Mouse (Mus musculus) hindbrain, postnatal 0 days (tissue): ENCODE results near the gene Fosl2. TPM values are rescaled to one million over a fixed set of nuclear protein-coding genes. Genes with fewer than 3 reads are reported as not detected.

Experiments used
- ATAC-seq: fragments of 200-750 bp; cut with Nextera tagmentation; 2 replicates; pipeline ENCODE4 v1.8.0; 2017; ENCODE audit warnings: mild to moderate bottlenecking, moderate TSS enrichment, moderate library complexity
- DNase-seq: peaks from one replicate; pipeline ENCODE4 v3.0.0-alpha.2; 2015; ENCODE audit warnings: low spot score
- H3K27ac ChIP-seq: fragments of 300-500 bp; sonication (generic); 2 replicates; pipeline ENCODE4 v1.5.1; 2014; ENCODE audit warnings: mild to moderate bottlenecking
- H3K27me3 ChIP-seq: fragments of 300-500 bp; sonication (generic); 2 replicates; pipeline ENCODE4 v1.6.1; 2014; ENCODE audit warnings: low read length, mixed read lengths; ENCODE audit not compliant: insufficient read depth
- H3K36me3 ChIP-seq: fragments of 300-500 bp; sonication (generic); 2 replicates; pipeline ENCODE4 v1.6.1; 2014; ENCODE audit warnings: low read length, mixed read lengths; ENCODE audit not compliant: insufficient read depth
- H3K4me1 ChIP-seq: fragments of 300-500 bp; sonication (generic); 2 replicates; pipeline ENCODE4 v1.6.1; 2014; ENCODE audit warnings: antibody characterized with exemption, low read length, mixed read lengths; ENCODE audit not compliant: insufficient read depth
- H3K4me2 ChIP-seq: fragments of 300-500 bp; sonication (generic); 2 replicates; pipeline ENCODE4 v1.6.1; 2014; ENCODE audit warnings: low read depth, mild to moderate bottlenecking, low read length, moderate library complexity, mixed read lengths
- H3K4me3 ChIP-seq: fragments of 300-500 bp; sonication (generic); 2 replicates; pipeline ENCODE4 v1.5.1; 2014; ENCODE audit warnings: low read length
- H3K9ac ChIP-seq: fragments of 300-500 bp; sonication (generic); replicated peaks from 2 replicates; pipeline ENCODE4 v1.6.1; 2014; ENCODE audit warnings: mild to moderate bottlenecking, low read length, moderate library complexity, mixed read lengths
- H3K9me3 ChIP-seq: fragments of 300-500 bp; sonication (generic); 2 replicates; pipeline ENCODE4 v1.6.1; 2016; ENCODE audit warnings: low read length, mixed read lengths
- CTCF ChIP-seq: IDR thresholded peaks from 2 replicates; pipeline ENCODE4 v1.5.1; 2016; ENCODE audit warnings: antibody characterized with exemption, control low read depth, low read depth
- WGBS: fragments of 180-500 bp; shearing (Covaris S2); extraction: QIAGEN DNeasy Blood & Tissue Kit; methylation state at CpG from one replicate; pipeline ENCODE4 v1.1.7; 2014; 5-methylcytosine and 5-hydroxymethylcytosine counted together
- polyA plus RNA-seq: library from polyadenylated mRNA; unstranded; fragments of >200 nt; fragmentation: Nextera tagmentation; extraction: Ambion mirVana; gene quantifications from 2 replicates; pipeline ENCODE4 v1.2.1, GENCODE M21; 2015
- total RNA-seq: library from RNA; depleted of rRNA; stranded (reverse); fragments of >200 nt; gene quantifications from 2 replicates; pipeline ENCODE4 v1.2.3, GENCODE M21; 2014

Fosl2 gene
- total and polyA plus RNA-seq, 2 experiments from 2014 or later: 0.64 to 5.6 TPM

GRCm38 (mm10) chr5:32102484-32102883 lies 33.1 kb upstream of the Fosl2 start:
- Histone ChIP-seq H3K27ac (no peak overlapping the region), H3K36me3 (no peaks in the 10 kb centered on the region), H3K4me2 (no peak overlapping the region), H3K9me3 (no peaks in the 10 kb centered on the region), H3K27me3 (no peaks in the 10 kb centered on the region), H3K4me3 (no peak overlapping the region), H3K4me1 (peaks cover 5% of the 10 kb centered on the region; the same call in 1 of the 2 replicates), H3K9ac (no peak overlapping the region)
- DNase-seq (peak; percentile 70), ATAC-seq (peak; percentile 67; the same call in 1 of the 2 replicates)
- WGBS: 13% methylated on average over 5 of the region's 5 CpGs
- no peak for TF ChIP-seq CTCF

- Histone ChIP-seq H3K4me3 (no peak overlapping the region), H3K9ac (no peak overlapping the region), H3K36me3 (no peaks in the 10 kb centered on the region), H3K4me2 (no peak overlapping the region), H3K27me3 (no peaks in the 10 kb centered on the region), H3K4me1 (peaks cover 5% of the 10 kb centered on the region; the same call in 1 of the 2 replicates), H3K9me3 (no peaks in the 10 kb centered on the region), H3K27ac (no peak overlapping the region)
- DNase-seq (peak; percentile 14), ATAC-seq (0 out of 2 replicates have a peak, but pooled peaks have one; percentile 32)
- WGBS: 58% methylated on average over 6 of the region's 6 CpGs
- TF ChIP-seq CTCF: no peak
These were observed 32.6 kb upstream of the Fosl2 start for GRCm38 (mm10) chr5:32102971-32103431.

GRCm38 (mm10) chr5:32103545-32103944 lies 32.1 kb upstream of the Fosl2 start:
- WGBS: 91% methylated on average over 1 of the region's 1 CpGs
- DNase-seq (no peak), ATAC-seq (no peak)
- no peaks in the 10 kb centered on the region for H3K27me3 ChIP-seq
- TF ChIP-seq CTCF: no peak
- H3K4me1 ChIP-seq: peaks cover 5% of the 10 kb centered on the region; the same call in 1 of the 2 replicates
- no peak overlapping the region for H3K4me2 ChIP-seq
- H3K27ac ChIP-seq: no peak overlapping the region
- no peak overlapping the region for H3K4me3 ChIP-seq
- no peaks in the 10 kb centered on the region for H3K36me3 ChIP-seq
- H3K9me3 ChIP-seq: no peaks in the 10 kb centered on the region
- no peak overlapping the region for H3K9ac ChIP-seq

- TF ChIP-seq CTCF: no peak
- Histone ChIP-seq H3K4me3 (no peak overlapping the region), H3K27me3 (no peaks in the 10 kb centered on the region), H3K4me2 (no peak overlapping the region), H3K36me3 (no peaks in the 10 kb centered on the region), H3K4me1 (peaks cover 5% of the 10 kb centered on the region; the same call in 1 of the 2 replicates), H3K27ac (no peak overlapping the region), H3K9me3 (no peaks in the 10 kb centered on the region), H3K9ac (no peak overlapping the region)
- WGBS: 84% methylated on average over 12 of the region's 12 CpGs
- ATAC-seq (no peak), DNase-seq (no peak)
These were observed 31.2 kb upstream of the Fosl2 start for GRCm38 (mm10) chr5:32104119-32104990.

- H3K9ac ChIP-seq: no peak overlapping the region
- no peaks in the 10 kb centered on the region for H3K36me3 ChIP-seq
- H3K9me3 ChIP-seq: no peaks in the 10 kb centered on the region
- DNase-seq: no peak
- H3K4me1 ChIP-seq: peaks cover 5% of the 10 kb centered on the region; the same call in 1 of the 2 replicates
- no peak overlapping the region for H3K4me3 ChIP-seq
- ATAC-seq: no peak
- H3K4me2 ChIP-seq: no peak overlapping the region
- no peak for TF ChIP-seq CTCF
- WGBS: 89% methylated on average over 5 of the region's 5 CpGs
- H3K27ac ChIP-seq: no peak overlapping the region
- no peaks in the 10 kb centered on the region for H3K27me3 ChIP-seq
These were observed 29.0 kb upstream of the Fosl2 start for GRCm38 (mm10) chr5:32106473-32107140.

GRCm38 (mm10) chr5:32110651-32111050 lies 24.9 kb upstream of the Fosl2 start:
- DNase-seq (no peak), ATAC-seq (no peak)
- no peaks in the 10 kb centered on the region for H3K27me3 ChIP-seq
- no peak overlapping the region for H3K4me3 ChIP-seq
- no peaks in the 10 kb centered on the region for H3K9me3 ChIP-seq
- WGBS: 92% methylated on average over 4 of the region's 4 CpGs
- no peak overlapping the region for H3K4me2 ChIP-seq
- H3K9ac ChIP-seq: no peak overlapping the region
- no peaks in the 10 kb centered on the region for H3K36me3 ChIP-seq
- H3K4me1 ChIP-seq: no peaks in the 10 kb centered on the region
- no peak overlapping the region for H3K27ac ChIP-seq
- no peak for TF ChIP-seq CTCF
